Mouse (Mus musculus): ENCODE data around the gene Neurod4. TPM values are rescaled to one million over a fixed set of nuclear protein-coding genes. Genes with fewer than 3 reads are reported as not detected.
A peak's percentile ranks its signal among the peaks of the same experiment; 100 is the strongest.
"Not testable (repeated sequence)": the region's sequence is repeated elsewhere in the genome, so short reads cannot be mapped to it uniquely, and the experiment has no call there.

Gene Neurod4
- total RNA-seq (2021): under 1 TPM; 0.17 to 0.18 TPM

GRCm38 (mm10) chr10:130280066-130280465 is at the start of gene Neurod4:
TSS of gene Neurod4 (minus strand) at chr10:130280240.
- DNase-seq: no peak

- DNase-seq: no peak
Measured at GRCm38 (mm10) chr10:130324243-130324642, 44.2 kb upstream of the Neurod4 start.

- no peak for DNase-seq
Measured at GRCm38 (mm10) chr10:130322637-130323036, 42.6 kb upstream of the Neurod4 start, which contains the start of gene Tespa1. TSS of gene Tespa1 (plus strand) at chr10:130322870.

GRCm38 (mm10) chr10:130322062-130322461 is 42.0 kb upstream of the Neurod4 start:
- no peak for DNase-seq

GRCm38 (mm10) chr10:130320715-130321114 is 40.7 kb upstream of the Neurod4 start:
- DNase-seq: no peak

GRCm38 (mm10) chr10:130318720-130319119 is 38.7 kb upstream of the Neurod4 start:
- DNase-seq: no peak

GRCm38 (mm10) chr10:130315846-130316245 is 35.8 kb upstream of the Neurod4 start:
- DNase-seq: no peak

GRCm38 (mm10) chr10:130314110-130314829 is 34.2 kb upstream of the Neurod4 start:
- DNase-seq: no peak

- DNase-seq: no peak
Measured at GRCm38 (mm10) chr10:130313531-130313930, 33.5 kb upstream of the Neurod4 start.

- no peak for DNase-seq
Measured at GRCm38 (mm10) chr10:130311534-130312227, 31.6 kb upstream of the Neurod4 start.

- not testable (repeated sequence) for DNase-seq
Measured at GRCm38 (mm10) chr10:130304138-130304537, 24.1 kb upstream of the Neurod4 start.

- DNase-seq: peak in 1 of 2 experiments; percentile 6
Measured at GRCm38 (mm10) chr10:130298748-130299147, 18.7 kb upstream of the Neurod4 start.

GRCm38 (mm10) chr10:130293741-130294408 is 13.8 kb upstream of the Neurod4 start:
- no peak for DNase-seq

GRCm38 (mm10) chr10:130288007-130288406 is 8.0 kb upstream of the Neurod4 start:
- no peak for DNase-seq

GRCm38 (mm10) chr10:130287201-130287600 is 7.2 kb upstream of the Neurod4 start:
- no peak for DNase-seq

- no peak for DNase-seq
Measured at GRCm38 (mm10) chr10:130281982-130282449, 2.0 kb upstream of the Neurod4 start.

GRCm38 (mm10) chr10:130276496-130276895 is 3.5 kb downstream of the Neurod4 start:
- no peak for DNase-seq

- no peak for DNase-seq
Measured at GRCm38 (mm10) chr10:130275759-130276158, 4.3 kb downstream of the Neurod4 start.

GRCm38 (mm10) chr10:130263203-130263602 is 16.8 kb downstream of the Neurod4 start:
- DNase-seq: peak; percentile 31 to 51

- no peak for DNase-seq
Measured at GRCm38 (mm10) chr10:130259483-130259882, 20.6 kb downstream of the Neurod4 start.

GRCm38 (mm10) chr10:130244271-130244670 is 35.8 kb downstream of the Neurod4 start:
- peak; percentile 32 to 45 for DNase-seq

- no peak for DNase-seq
Measured at GRCm38 (mm10) chr10:130238318-130239209, 41.5 kb downstream of the Neurod4 start.
